Mouse (Mus musculus): ENCODE results near the gene Robo1. TPM values are rescaled to one million over a fixed set of nuclear protein-coding genes. Genes with fewer than 3 reads are reported as not detected.

Gene Robo1
- total RNA-seq, 2 experiments from 2014 or later, result 75.0 to 75.7 TPM

- intact Hi-C loops (cut with DNase I), result no loop called here
- DNase-seq (ENCODE audit: low spot score in 2 of 2), result no peak
Measured at GRCm38 (mm10) chr16:72584454-72585159, 276.5 kb downstream of the Robo1 start.

- peak in 1 of 2 experiments; percentile 9 for DNase-seq (ENCODE audit: low spot score in 2 of 2)
- intact Hi-C loops (cut with DNase I), result no loop called here
Measured at GRCm38 (mm10) chr16:72585160-72585813, 277.2 kb downstream of the Robo1 start.

GRCm38 (mm10) chr16:72587376-72588072 lies 279.4 kb downstream of the Robo1 start:
- DNase-seq (ENCODE audit: low spot score in 2 of 2), result no peak
- intact Hi-C loops (cut with DNase I), result no loop called here

- intact Hi-C loops (cut with DNase I), result loop anchor here (10.0 kb wide), 1 partner anchor 249 kb away; no protein-coding TSS in a partner anchor
- no peak for DNase-seq (ENCODE audit: low spot score in 2 of 2)
Measured at GRCm38 (mm10) chr16:72603487-72604206, 295.5 kb downstream of the Robo1 start.

- intact Hi-C loops (cut with DNase I), result loop anchor here (10.0 kb wide), 1 partner anchor 250 kb away; no protein-coding TSS in a partner anchor
- DNase-seq (ENCODE audit: low spot score in 2 of 2), result peak; percentile 80 to 90
Measured at GRCm38 (mm10) chr16:72605066-72605465, 297.0 kb downstream of the Robo1 start.

GRCm38 (mm10) chr16:72610661-72611112 lies 302.6 kb downstream of the Robo1 start:
- intact Hi-C loops (cut with DNase I), result loop anchor here (10.0 kb wide), 1 partner anchor 374 kb away; no protein-coding TSS in a partner anchor
- DNase-seq (ENCODE audit: low spot score in 2 of 2), result no peak

GRCm38 (mm10) chr16:72614898-72615297 lies 306.8 kb downstream of the Robo1 start:
- peak; percentile 7 to 24 for DNase-seq (ENCODE audit: low spot score in 2 of 2)
- intact Hi-C loops (cut with DNase I), result loop anchor here (10.0 kb wide), 1 partner anchor 370 kb away; no protein-coding TSS in a partner anchor

GRCm38 (mm10) chr16:72615360-72615759 lies 307.3 kb downstream of the Robo1 start:
- intact Hi-C loops (cut with DNase I), result loop anchor here (10.0 kb wide), 1 partner anchor 369 kb away; no protein-coding TSS in a partner anchor
- no peak for DNase-seq (ENCODE audit: low spot score in 2 of 2)

- intact Hi-C loops (cut with DNase I), result no loop called here
- DNase-seq (ENCODE audit: low spot score in 2 of 2), result no peak
Measured at GRCm38 (mm10) chr16:72622371-72622770, 314.3 kb downstream of the Robo1 start.

- no peak for DNase-seq (ENCODE audit: low spot score in 2 of 2)
- intact Hi-C loops (cut with DNase I), result no loop called here
Measured at GRCm38 (mm10) chr16:72622868-72623267, 314.8 kb downstream of the Robo1 start.

- DNase-seq (ENCODE audit: low spot score in 2 of 2), result no peak
- intact Hi-C loops (cut with DNase I), result no loop called here
Measured at GRCm38 (mm10) chr16:72633846-72634245, 325.7 kb downstream of the Robo1 start.

GRCm38 (mm10) chr16:72639332-72639940 lies 331.3 kb downstream of the Robo1 start:
- intact Hi-C loops (cut with DNase I), result no loop called here

GRCm38 (mm10) chr16:72640932-72641811 lies 333.1 kb downstream of the Robo1 start:
- intact Hi-C loops (cut with DNase I), result no loop called here
- no peak for DNase-seq (ENCODE audit: low spot score in 2 of 2)

More at GRCm38 (mm10) chr16:72639332-72639940, 331.3 kb downstream of the Robo1 start:
- DNase-seq (ENCODE audit: low spot score in 2 of 2), result no peak

GRCm38 (mm10) chr16:72645890-72646289 lies 337.8 kb downstream of the Robo1 start:
- no peak for DNase-seq (ENCODE audit: low spot score in 2 of 2)
- intact Hi-C loops (cut with DNase I), result no loop called here

GRCm38 (mm10) chr16:72649314-72649713 lies 341.2 kb downstream of the Robo1 start:
- peak; percentile 23 to 27 for DNase-seq (ENCODE audit: low spot score in 2 of 2)
- intact Hi-C loops (cut with DNase I), result no loop called here

- intact Hi-C loops (cut with DNase I), result loop anchor here (10.0 kb wide), 1 partner anchor 319 kb away; no protein-coding TSS in a partner anchor
- no peak for DNase-seq (ENCODE audit: low spot score in 2 of 2)
Measured at GRCm38 (mm10) chr16:72655411-72655810, 347.3 kb downstream of the Robo1 start.

GRCm38 (mm10) chr16:72662837-72663350 lies 354.8 kb downstream of the Robo1 start:
- DNase-seq (ENCODE audit: low spot score in 2 of 2), result peak; percentile 50 to 75
- intact Hi-C loops (cut with DNase I), result no loop called here
